Mouse (Mus musculus) MEL (cell line): Measurements from ENCODE around the gene Ccng2.

Experiments used
- CHD1 ChIP-seq: IDR thresholded peaks from 2 replicates; pipeline ENCODE4 v1.6.1; 2012; ENCODE audit warnings: low read depth, mild to moderate bottlenecking, inconsistent platforms, low read length, improper control_type of control experiment
- CTCF ChIP-seq, 3 experiments: IDR thresholded peaks in 2 of 3; conservative IDR thresholded peaks in 1 of 3; 2 replicates each; pipeline ENCODE4 v1.5.1; 2011 to 2012; ENCODE audit warnings: low read length in 3 of 3, low read depth in 2 of 3, mild to moderate bottlenecking in 2 of 3, improper control_type of control experiment in 1 of 3, inconsistent platforms in 1 of 3, mixed read lengths in 1 of 3, moderate library complexity in 1 of 3; ENCODE audit not compliant: control insufficient read depth in 1 of 3, insufficient read depth in 1 of 3, poor library complexity in 1 of 3, severe bottlenecking in 1 of 3
- EP300 ChIP-seq, 2 experiments: IDR thresholded peaks; 2 replicates each; pipeline ENCODE4 v1.6.1; 2011; ENCODE audit warnings: improper control_type of control experiment in 2 of 2, low read length in 2 of 2, low read depth in 1 of 2, mild to moderate bottlenecking in 1 of 2
- ETS1 ChIP-seq: IDR thresholded peaks from 2 replicates; pipeline ENCODE4 v1.6.1; 2012; ENCODE audit warnings: low read depth, mild to moderate bottlenecking, inconsistent platforms, low read length, improper control_type of control experiment, moderate library complexity
- GATA1 ChIP-seq: IDR thresholded peaks from 2 replicates; pipeline ENCODE4 v1.6.1; 2011; ENCODE audit warnings: low read depth, low read length, improper control_type of control experiment
- HCFC1 ChIP-seq: IDR thresholded peaks from 2 replicates; pipeline ENCODE4 v1.6.1; 2012; ENCODE audit warnings: low read depth, mild to moderate bottlenecking, inconsistent platforms, low read length, improper control_type of control experiment, moderate library complexity
- JUND ChIP-seq: IDR thresholded peaks from 2 replicates; pipeline ENCODE4 v1.6.1; 2011; ENCODE audit warnings: low read depth, mild to moderate bottlenecking, improper control_type of control experiment, low read length
- MAFK ChIP-seq: IDR thresholded peaks from 2 replicates; pipeline ENCODE4 v1.6.1; 2011; ENCODE audit warnings: low read depth, mild to moderate bottlenecking, low read length, improper control_type of control experiment, borderline replicate concordance
- MAZ ChIP-seq: IDR thresholded peaks from 2 replicates; pipeline ENCODE4 v1.6.1; 2012; ENCODE audit warnings: low read depth, mild to moderate bottlenecking, inconsistent platforms, low read length, improper control_type of control experiment
- POLR2A ChIP-seq, 2 experiments: IDR thresholded peaks; 2 replicates each; pipeline ENCODE4 v1.6.1; 2011 to 2012; ENCODE audit warnings: low read length in 2 of 2, mild to moderate bottlenecking in 2 of 2, control low read depth in 1 of 2, improper control_type of control experiment in 1 of 2, low read depth in 1 of 2, moderate library complexity in 1 of 2; ENCODE audit not compliant: control insufficient read depth in 1 of 2, insufficient read depth in 1 of 2, poor library complexity in 1 of 2
- POLR2AphosphoS2 ChIP-seq: IDR thresholded peaks from 2 replicates; pipeline ENCODE4 v1.6.1; 2011; ENCODE audit warnings: low read length, improper control_type of control experiment
- RAD21 ChIP-seq: IDR thresholded peaks from 2 replicates; pipeline ENCODE4 v1.6.1; 2011; ENCODE audit warnings: mild to moderate bottlenecking, low read depth, low read length, improper control_type of control experiment
- ZKSCAN1 ChIP-seq: IDR thresholded peaks from 2 replicates; pipeline ENCODE4 v1.6.1; 2012; ENCODE audit warnings: low read depth, mild to moderate bottlenecking, inconsistent platforms, low read length, improper control_type of control experiment, moderate library complexity

DNA sequence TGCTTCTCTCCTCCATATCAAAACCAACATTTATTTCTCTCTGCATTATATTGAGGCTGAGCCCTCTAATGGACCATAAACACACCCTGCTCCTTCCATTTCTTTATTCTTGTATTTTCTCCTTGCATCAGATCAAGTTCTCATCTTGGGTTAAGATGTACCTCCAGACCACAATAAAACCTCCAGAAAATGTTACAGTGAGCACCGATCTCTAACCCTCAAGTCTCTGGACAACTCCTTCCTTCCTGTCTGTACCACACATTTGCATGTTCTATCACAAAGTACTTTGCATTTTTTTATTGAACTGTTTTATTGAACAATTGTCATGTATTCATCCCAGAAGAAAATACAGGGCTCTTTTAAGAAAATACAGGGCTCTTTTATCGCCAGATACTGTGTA lies 37.5 kb upstream of the Ccng2 start:
- TF ChIP-seq CTCF (IDR thresholded peaks at IDR 0.05 in 2 of 3, conservative IDR thresholded peaks at IDR 0.05 in 1 of 3; ENCODE audit: control insufficient read depth in 1 of 3, insufficient read depth in 1 of 3, low read depth in 2 of 3, low read length in 3 of 3, poor library complexity in 1 of 3, severe bottlenecking in 1 of 3) (no peak), ZKSCAN1 (no peak), HCFC1 (no peak), POLR2AphosphoS2 (no peak), CHD1 (no peak), JUND (no peak), MAZ (no peak), ETS1 (no peak), GATA1 (no peak), RAD21 (no peak), MAFK (no peak), EP300 (IDR thresholded peaks at IDR 0.05; ENCODE audit: low read depth in 1 of 2, low read length in 2 of 2) (no peak), POLR2A (IDR thresholded peaks at IDR 0.05; ENCODE audit: control insufficient read depth in 1 of 2, insufficient read depth in 1 of 2, low read depth in 1 of 2, low read length in 2 of 2, poor library complexity in 1 of 2) (no peak)
